Mouse (Mus musculus) cerebellum, postnatal 10 days (tissue): ENCODE results near the gene Ncoa6.

ENCODE experiments used
- DNase-seq, 2 experiments: peaks; one replicate each; pipeline ENCODE4 v3.0.0; 2021; ENCODE audit warnings: mixed read lengths in 2 of 2

Gene Ncoa6

DNA sequence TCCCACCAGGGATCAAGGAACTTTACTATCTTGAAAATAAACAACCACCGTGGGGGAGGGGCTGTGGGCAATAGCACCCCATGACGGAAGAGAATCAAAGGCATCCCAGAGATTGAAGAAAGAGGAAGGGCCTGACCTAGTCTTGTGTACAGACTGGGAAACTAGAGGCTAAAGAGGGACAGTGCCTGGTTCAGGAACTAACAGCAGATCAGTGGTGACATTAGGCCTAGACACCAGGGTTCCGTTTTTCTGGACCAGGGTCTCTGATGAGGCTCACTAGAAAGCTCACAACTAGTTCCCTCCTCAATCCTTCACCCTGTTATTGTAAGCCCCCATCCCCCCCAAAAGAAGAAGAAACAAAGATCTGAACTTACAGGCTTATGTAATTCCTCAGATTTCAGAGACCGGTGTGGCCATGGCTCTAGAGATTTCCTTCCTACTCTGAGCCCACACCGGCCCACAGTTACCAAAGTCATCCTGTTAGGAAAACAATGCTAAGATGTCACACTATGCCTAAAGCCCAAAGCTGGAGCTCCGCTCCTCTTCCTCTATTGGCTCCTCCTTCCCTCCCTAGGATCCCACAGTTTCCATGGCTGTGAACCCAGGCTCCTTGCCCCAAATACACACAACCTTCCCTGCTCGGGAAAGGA is 105.9 kb downstream of the Ncoa6 start:
- no peak for DNase-seq

DNA sequence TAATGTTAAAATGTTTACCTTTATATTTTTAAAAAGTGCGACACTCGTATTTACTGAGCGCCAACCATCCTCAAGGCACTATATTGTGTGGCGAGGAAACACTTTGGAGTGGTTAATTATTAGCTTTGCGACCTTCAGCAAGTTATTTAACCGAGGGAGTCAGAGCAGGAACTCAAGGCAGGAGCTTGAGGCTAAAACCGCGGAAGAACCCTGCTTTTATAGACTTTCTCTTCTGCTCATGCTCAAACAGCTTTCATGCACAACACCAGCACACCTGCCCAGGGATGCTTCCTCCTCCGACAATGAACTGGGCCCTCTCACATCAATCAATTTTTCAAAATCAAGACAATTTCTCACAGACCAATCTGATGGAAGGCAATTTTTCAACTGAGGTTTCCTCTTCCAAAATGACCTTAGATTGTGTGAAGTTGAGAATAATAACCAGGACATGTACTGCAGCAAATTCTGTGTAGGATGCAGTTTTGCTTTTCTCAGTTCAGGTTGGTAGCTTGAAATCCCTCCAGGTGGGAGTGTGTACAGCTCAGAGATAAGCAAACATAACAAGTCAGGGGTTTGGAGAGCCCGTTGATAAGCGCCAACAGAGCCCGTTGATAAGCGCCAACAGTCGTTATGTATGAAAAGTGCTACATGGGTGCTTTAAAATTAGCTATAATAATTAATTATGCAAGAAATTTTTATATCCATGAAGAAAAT is 115.9 kb downstream of the Ncoa6 start:
- peak; percentile 20 to 43 for DNase-seq

DNA sequence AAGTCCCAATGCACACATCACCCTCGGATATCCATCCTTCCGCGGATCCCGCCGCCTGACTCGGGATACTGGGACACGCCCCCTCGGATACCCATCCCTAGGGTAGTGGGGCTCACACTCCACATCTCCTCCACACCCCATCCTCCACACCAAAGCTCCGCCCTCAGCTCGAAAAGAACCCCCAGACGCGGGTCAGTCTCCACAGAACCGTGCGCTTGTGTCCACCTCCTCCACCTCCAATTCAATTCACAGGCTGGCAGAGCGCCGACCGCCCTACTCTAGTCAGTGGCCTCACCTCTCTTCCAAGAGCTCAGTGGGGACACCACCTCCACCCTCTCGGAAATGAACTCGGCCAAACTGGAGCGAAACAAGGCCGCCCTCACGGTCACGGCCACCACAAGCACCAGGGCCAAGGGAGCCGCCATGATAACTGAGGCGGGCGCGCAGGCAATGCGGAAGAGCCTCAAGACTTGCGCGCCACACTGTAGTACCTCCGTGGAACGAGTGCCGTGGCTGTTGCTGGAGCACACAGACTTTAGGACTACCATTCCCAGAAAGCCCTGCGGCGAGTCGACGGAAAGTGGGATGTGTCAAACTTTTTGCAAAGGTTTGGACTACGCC is 116.6 kb downstream of the Ncoa6 start, which contains the start of gene Pigu:
Gene Pigu, minus strand, starts transcription at position 460 of the 621 bp plus-strand sequence.
- peak; percentile 94 to 96 for DNase-seq

GRCm38 (mm10) chr2:155354402-155354801 is 119.3 kb downstream of the Ncoa6 start:
- DNase-seq = no peak

DNA sequence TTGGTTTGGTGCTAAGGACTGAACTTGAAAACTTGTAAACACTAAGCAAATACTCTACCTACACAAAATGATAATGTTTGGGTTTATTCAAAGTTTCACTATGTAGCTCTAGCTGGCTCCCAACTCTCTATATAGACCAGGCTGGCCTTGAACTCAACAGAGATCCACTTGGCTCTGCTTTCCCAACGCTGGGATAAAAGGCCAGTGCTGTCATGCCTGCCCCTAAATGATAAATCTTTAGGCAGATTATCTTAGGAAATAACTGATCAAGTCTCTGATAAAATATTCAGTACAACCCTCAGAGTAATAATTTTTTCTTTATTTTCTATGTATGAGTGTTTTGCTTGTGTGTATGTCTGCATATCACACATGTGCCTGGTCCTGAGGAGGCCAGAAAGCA is 127.0 kb downstream of the Ncoa6 start:
- no peak for DNase-seq
